Mouse (Mus musculus) hematopoietic stem cell, adult 5-6 weeks (primary cell): Measurements from ENCODE around the gene Card9. TPM values are rescaled to one million over a fixed set of nuclear protein-coding genes. Genes with fewer than 3 reads are reported as not detected.
A peak's percentile ranks its signal among the peaks of the same experiment; 100 is the strongest.

ENCODE experiments used
- ATAC-seq, 2 experiments: fragments of 125-278 bp in 1 of 2; replicated peaks in 1 of 2; 2 replicates each; pipeline ENCODE4 v1.8.0; 2016 to 2017; ENCODE audit warnings: inconsistent platforms in 2 of 2, mild to moderate bottlenecking in 2 of 2, moderate number of reproducible peaks in 2 of 2, low read depth in 1 of 2, moderate TSS enrichment in 1 of 2; ENCODE audit not compliant: low FRiP score in 2 of 2, poor library complexity in 2 of 2, severe bottlenecking in 2 of 2, insufficient read depth in 1 of 2, low TSS enrichment in 1 of 2
- total RNA-seq: library from RNA; stranded (forward); fragments of 172-1452, 232-1000 nt; gene quantifications from 2 replicates; pipeline ENCODE4 v1.2.3, GENCODE M21; 2017

The Card9 gene
- total RNA-seq, 1 experiment from 2014 or later = 13.4 TPM

- ATAC-seq = 0 out of 4 replicates have a peak, but pooled peaks of 1 of the 2 experiments have one; percentile 14
Measured at GRCm38 (mm10) chr2:26342044-26342443, 18.7 kb downstream of the Card9 start.

GRCm38 (mm10) chr2:26341510-26341981, 19.2 kb downstream of the Card9 start:
- ATAC-seq = no peak

- no peak for ATAC-seq
Measured at GRCm38 (mm10) chr2:26339204-26339551, 21.5 kb downstream of the Card9 start.

- no peak for ATAC-seq
Measured at GRCm38 (mm10) chr2:26338302-26339203, 22.2 kb downstream of the Card9 start.

- ATAC-seq = no peak
Measured at GRCm38 (mm10) chr2:26330702-26331101, 30.0 kb downstream of the Card9 start.

GRCm38 (mm10) chr2:26330056-26330468, 30.7 kb downstream of the Card9 start:
- no peak for ATAC-seq

- no peak for ATAC-seq
Measured at GRCm38 (mm10) chr2:26329402-26329801, 31.3 kb downstream of the Card9 start.

GRCm38 (mm10) chr2:26327852-26328251, 32.9 kb downstream of the Card9 start:
- peak; percentile 38 to 61 for ATAC-seq

GRCm38 (mm10) chr2:26325386-26326181, 35.1 kb downstream of the Card9 start:
- peak; percentile 73 to 83 for ATAC-seq

- ATAC-seq = no peak
Measured at GRCm38 (mm10) chr2:26324917-26325316, 35.8 kb downstream of the Card9 start.

GRCm38 (mm10) chr2:26323589-26324325, 37.0 kb downstream of the Card9 start:
- no peak for ATAC-seq

GRCm38 (mm10) chr2:26320245-26321185, 40.2 kb downstream of the Card9 start:
- ATAC-seq = no peak

GRCm38 (mm10) chr2:26319519-26320244, 41.0 kb downstream of the Card9 start:
- no peak for ATAC-seq

GRCm38 (mm10) chr2:26319109-26319508, 41.6 kb downstream of the Card9 start:
- no peak for ATAC-seq

- no peak for ATAC-seq
Measured at GRCm38 (mm10) chr2:26317991-26318672, 42.6 kb downstream of the Card9 start.
